Mouse (Mus musculus) gonadal fat pad, adult 2 months (tissue): ENCODE data around the gene Pzp. TPM values are rescaled to one million over a fixed set of nuclear protein-coding genes. Genes with fewer than 3 reads are reported as not detected.

ENCODE experiments used
- DNase-seq: peaks from one replicate; pipeline ENCODE4 v3.0.0-alpha.2; 2012; ENCODE audit warnings: low read depth
- polyA plus RNA-seq: library from polyadenylated mRNA; depleted of rRNA; stranded (reverse); fragments of >200 nt; gene quantifications from 2 replicates; pipeline ENCODE4 v1.2.3, GENCODE M21; 2012; rRNA removed

The Pzp gene
- polyA plus RNA-seq, 1 experiment, result 1.4 TPM

GRCm38 (mm10) chr6:128436356-128437005, 90.0 kb downstream of the Pzp start:
- no peak for DNase-seq

GRCm38 (mm10) chr6:128435474-128435873, 91.0 kb downstream of the Pzp start:
- DNase-seq, result no peak

Other genes with a start within 250 kb of the Pzp start
- gene Tead4, start 225.9 kb downstream of the Pzp start, polyA plus RNA-seq, result 1.8 and 2.0 TPM in 2 replicates
- gene Tulp3, start 170.9 kb downstream of the Pzp start, polyA plus RNA-seq, result 15.5 and 18.7 TPM in 2 replicates
- gene Rhno1, start 163.8 kb downstream of the Pzp start, polyA plus RNA-seq, result 6.7 and 10.2 TPM in 2 replicates
- 3.0 and 4.5 TPM in 2 replicates for gene Foxm1, start 163.8 kb downstream of the Pzp start, polyA plus RNA-seq
- 0.18 and 0.20 TPM in 2 replicates for gene Tex52, start 151.3 kb downstream of the Pzp start, polyA plus RNA-seq
- gene Gm44596, start 151.2 kb downstream of the Pzp start, polyA plus RNA-seq, result not detected in 2 replicates
- gene Nrip2, start 127.4 kb downstream of the Pzp start, polyA plus RNA-seq, result 7.5 and 8.2 TPM in 2 replicates
- gene Itfg2, start 101.8 kb downstream of the Pzp start, polyA plus RNA-seq, result 19.1 and 23.0 TPM in 2 replicates
- 159 and 223 TPM in 2 replicates for gene Fkbp4, start 88.0 kb downstream of the Pzp start, polyA plus RNA-seq
- 17.2 and 17.6 TPM in 2 replicates for gene A2ml1, start 54.9 kb upstream of the Pzp start, polyA plus RNA-seq
- gene Klrb1a, start 96.8 kb upstream of the Pzp start, polyA plus RNA-seq, result 29.6 and 31.2 TPM in 2 replicates
- 0.19 and 0.26 TPM in 2 replicates for gene Clec2h, start 135.7 kb upstream of the Pzp start, polyA plus RNA-seq
- gene Klrb1, start 196.3 kb upstream of the Pzp start, polyA plus RNA-seq, result not detected in 2 replicates